Mouse (Mus musculus): ENCODE data around the gene Filip1l. TPM values are rescaled to one million over a fixed set of nuclear protein-coding genes. Genes with fewer than 3 reads are reported as not detected.

The Filip1l gene
- polyA plus RNA-seq, 1 experiment from 2014 or later: 2.2 TPM

DNA sequence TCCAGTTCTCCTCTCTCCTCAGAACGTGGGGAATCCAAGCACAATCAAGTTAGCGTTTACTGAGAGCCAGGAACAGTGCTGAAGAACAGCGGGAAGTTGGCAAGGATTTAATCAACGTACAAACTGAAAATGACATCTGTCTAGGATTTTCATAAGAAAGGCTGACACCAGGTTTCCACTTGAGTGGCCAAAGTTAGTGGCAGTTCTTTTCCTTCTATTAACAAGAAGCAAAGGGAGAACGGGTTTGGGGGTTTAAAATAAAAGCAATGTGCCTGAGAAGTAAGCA lies 12.3 kb upstream of the Filip1l start:
- Histone ChIP-seq H3K27me3 (ENCODE audit: control insufficient read depth, insufficient read depth, low read depth, low read length) (no peaks in the 10 kb centered on the region), H3K27ac (ENCODE audit: low read length) (no peak overlapping the region), H3K9ac (ENCODE audit: low read depth, low read length) (no peak overlapping the region), H3K4me1 (ENCODE audit: control insufficient read depth, insufficient read depth, low read length) (no peaks in the 10 kb centered on the region), H3K36me3 (ENCODE audit: control insufficient read depth, insufficient read depth, low read length) (no peaks in the 10 kb centered on the region), H3K4me3 (ENCODE audit: low read depth, low read length) (no peak overlapping the region), H3K9me3 (replicated peaks; ENCODE audit: control insufficient read depth, low read length, poor library complexity, severe bottlenecking) (no peaks in the 10 kb centered on the region), H3K4me2 (ENCODE audit: low read length) (no peak overlapping the region)
- 56% methylated on average over 5 of the region's 5 CpGs for WGBS
- ATAC-seq: no peak

DNA sequence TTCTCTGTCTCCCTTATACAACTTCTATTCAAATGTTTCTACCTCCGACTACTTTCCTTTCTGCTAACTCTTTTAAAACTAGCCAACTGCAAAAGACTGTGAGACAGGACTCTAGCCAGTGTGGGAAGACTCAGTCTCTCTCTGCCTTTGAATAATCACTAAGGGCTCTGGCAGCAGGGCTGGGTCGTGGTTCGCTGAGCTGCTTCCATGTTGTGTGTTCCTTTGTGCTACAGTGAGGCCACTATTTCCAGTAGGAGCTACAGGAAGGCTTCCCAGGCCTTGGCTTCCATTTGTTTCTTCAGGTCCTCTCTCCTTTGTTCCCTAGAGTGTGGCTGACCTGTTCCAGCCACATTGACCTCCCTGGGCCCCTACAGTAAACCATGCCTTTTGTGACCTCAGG lies 6.6 kb upstream of the Filip1l start:
- Histone ChIP-seq H3K36me3 (ENCODE audit: control insufficient read depth, insufficient read depth, low read length) (no peaks in the 10 kb centered on the region), H3K9ac (ENCODE audit: low read depth, low read length) (no peak overlapping the region), H3K4me2 (ENCODE audit: low read length) (no peak overlapping the region), H3K27ac (ENCODE audit: low read length) (no peak overlapping the region), H3K27me3 (ENCODE audit: control insufficient read depth, insufficient read depth, low read depth, low read length) (no peaks in the 10 kb centered on the region), H3K4me3 (ENCODE audit: low read depth, low read length) (no peak overlapping the region), H3K9me3 (replicated peaks; ENCODE audit: control insufficient read depth, low read length, poor library complexity, severe bottlenecking) (no peaks in the 10 kb centered on the region), H3K4me1 (ENCODE audit: control insufficient read depth, insufficient read depth, low read length) (no peaks in the 10 kb centered on the region)
- 67% methylated on average over 3 of the region's 3 CpGs for WGBS
- no peak for ATAC-seq

DNA sequence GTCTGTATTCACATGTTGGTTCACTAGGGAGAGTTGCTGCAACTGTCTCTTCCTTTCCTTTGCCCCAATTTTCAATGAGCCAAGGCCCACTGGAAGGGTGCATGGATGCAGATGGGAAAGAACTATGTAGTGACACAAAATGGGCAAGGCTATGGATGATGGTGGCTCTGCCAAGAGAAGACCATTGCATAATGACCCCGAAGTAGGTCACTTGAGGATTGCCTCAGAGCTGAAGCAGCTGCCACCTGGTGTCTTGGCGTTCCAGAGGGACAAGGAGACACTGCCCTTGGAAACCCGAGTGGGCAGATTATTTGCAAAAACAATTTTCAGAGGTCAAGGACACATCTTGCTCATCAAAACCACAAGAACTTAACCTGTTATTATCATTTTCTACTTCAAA lies 3.9 kb upstream of the Filip1l start:
- H3K27ac ChIP-seq (ENCODE audit: low read length): no peak overlapping the region
- ATAC-seq: no peak
- no peak overlapping the region for H3K9ac ChIP-seq (ENCODE audit: low read depth, low read length)
- H3K27me3 ChIP-seq (ENCODE audit: control insufficient read depth, insufficient read depth, low read depth, low read length): no peaks in the 10 kb centered on the region
- WGBS: 86% methylated on average over 3 of the region's 3 CpGs
- H3K4me2 ChIP-seq (ENCODE audit: low read length): no peak overlapping the region
- peaks cover 4% of the 10 kb centered on the region; the same call in 1 of the 2 replicates for H3K4me1 ChIP-seq (ENCODE audit: control insufficient read depth, insufficient read depth, low read length)
- H3K4me3 ChIP-seq (ENCODE audit: low read depth, low read length): no peak overlapping the region
- H3K36me3 ChIP-seq (ENCODE audit: control insufficient read depth, insufficient read depth, low read length): no peaks in the 10 kb centered on the region
- no peaks in the 10 kb centered on the region for H3K9me3 ChIP-seq (replicated peaks; ENCODE audit: control insufficient read depth, low read length, poor library complexity, severe bottlenecking)

DNA sequence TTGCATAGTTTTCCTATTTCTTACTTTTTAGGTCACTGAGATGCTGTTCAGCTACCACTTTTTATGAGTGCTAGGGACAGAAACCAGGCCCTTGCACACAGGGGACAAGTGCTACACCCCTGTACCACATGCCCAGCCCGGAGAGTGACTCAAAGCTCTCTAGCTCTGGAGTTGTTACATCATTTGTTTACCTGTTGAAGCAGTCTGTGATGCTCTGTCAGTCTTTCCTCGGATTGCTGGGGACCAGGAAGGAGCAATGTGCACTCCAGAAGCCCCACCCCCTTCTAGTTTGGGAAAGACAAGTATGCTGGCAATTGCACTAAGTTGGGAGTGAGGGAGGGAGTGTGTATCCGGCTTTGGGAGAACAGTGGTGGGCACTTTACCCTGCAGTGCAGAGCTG lies 3.2 kb upstream of the Filip1l start:
- H3K9ac ChIP-seq (ENCODE audit: low read depth, low read length): no peak overlapping the region
- no peaks in the 10 kb centered on the region for H3K9me3 ChIP-seq (replicated peaks; ENCODE audit: control insufficient read depth, low read length, poor library complexity, severe bottlenecking)
- H3K27me3 ChIP-seq (ENCODE audit: control insufficient read depth, insufficient read depth, low read depth, low read length): no peaks in the 10 kb centered on the region
- ATAC-seq: no peak
- peaks cover 4% of the 10 kb centered on the region; the same call in 1 of the 2 replicates for H3K4me1 ChIP-seq (ENCODE audit: control insufficient read depth, insufficient read depth, low read length)
- no peak overlapping the region for H3K4me2 ChIP-seq (ENCODE audit: low read length)
- no peaks in the 10 kb centered on the region for H3K36me3 ChIP-seq (ENCODE audit: control insufficient read depth, insufficient read depth, low read length)
- 77% methylated on average over 3 of the region's 3 CpGs for WGBS
- no peak overlapping the region for H3K27ac ChIP-seq (ENCODE audit: low read length)
- no peak overlapping the region for H3K4me3 ChIP-seq (ENCODE audit: low read depth, low read length)

DNA sequence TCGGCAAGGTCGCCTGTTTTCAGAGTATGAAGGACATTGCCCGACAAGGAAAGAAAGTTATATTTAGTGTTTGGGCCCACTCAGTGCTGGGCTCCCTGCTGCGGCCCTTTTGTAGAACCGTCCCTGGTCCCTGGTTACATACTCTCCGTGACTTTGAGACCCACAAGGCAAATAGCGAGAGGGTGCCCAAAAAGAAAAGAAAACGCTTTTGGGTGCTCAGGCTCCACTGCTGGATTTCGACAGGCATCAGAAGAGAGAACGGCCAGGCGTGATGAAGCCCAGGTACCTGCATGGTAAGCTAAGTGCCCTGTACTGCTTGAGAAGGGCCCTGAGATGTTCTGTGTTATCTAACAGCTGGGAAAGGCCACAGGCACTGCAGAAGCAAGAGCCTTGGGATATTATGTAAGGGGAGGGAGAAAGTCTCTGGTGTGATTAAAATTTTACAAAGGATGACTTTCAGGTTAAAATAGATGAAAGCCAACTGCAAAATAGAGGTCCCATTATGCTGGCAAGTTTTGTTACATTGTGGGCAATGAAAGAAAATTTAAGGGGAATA lies 351 bp downstream of the Filip1l start:
- WGBS: 87% methylated on average over 11 of the region's 11 CpGs

DNA sequence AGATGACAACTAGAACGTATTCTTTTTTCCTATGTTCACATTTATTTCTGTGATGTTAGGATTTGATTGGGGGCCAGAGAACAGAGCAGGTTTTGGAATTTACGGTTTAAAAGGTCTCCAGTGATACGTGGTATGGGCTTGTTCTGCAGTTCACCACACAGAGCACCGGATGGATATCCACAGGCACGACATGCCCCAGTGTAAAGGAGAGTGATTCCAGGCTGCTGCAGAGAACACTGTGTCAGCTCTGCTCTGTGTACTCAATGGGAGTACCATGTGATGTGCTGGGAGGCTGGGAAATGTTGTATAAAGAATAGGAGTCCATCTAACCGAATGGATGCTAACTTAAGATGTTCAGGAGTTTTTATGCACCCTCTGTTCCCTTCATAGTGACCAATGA lies 1.0 kb downstream of the Filip1l start:
- Histone ChIP-seq H3K27ac (ENCODE audit: low read length) (no peak overlapping the region), H3K9me3 (replicated peaks; ENCODE audit: control insufficient read depth, low read length, poor library complexity, severe bottlenecking) (no peaks in the 10 kb centered on the region), H3K9ac (ENCODE audit: low read depth, low read length) (no peak overlapping the region), H3K4me2 (ENCODE audit: low read length) (no peak overlapping the region), H3K4me1 (ENCODE audit: control insufficient read depth, insufficient read depth, low read length) (peaks cover 4% of the 10 kb centered on the region; the same call in 1 of the 2 replicates), H3K4me3 (ENCODE audit: low read depth, low read length) (no peak overlapping the region), H3K27me3 (ENCODE audit: control insufficient read depth, insufficient read depth, low read depth, low read length) (no peaks in the 10 kb centered on the region), H3K36me3 (ENCODE audit: control insufficient read depth, insufficient read depth, low read length) (no peaks in the 10 kb centered on the region)
- WGBS: 76% methylated on average over 6 of the region's 6 CpGs
- ATAC-seq: no peak

More for the DNA sequence above, 351 bp downstream of the Filip1l start:
- no peak overlapping the region for H3K27ac ChIP-seq (ENCODE audit: low read length)
- H3K9me3 ChIP-seq (replicated peaks; ENCODE audit: control insufficient read depth, low read length, poor library complexity, severe bottlenecking): no peaks in the 10 kb centered on the region
- H3K9ac ChIP-seq (ENCODE audit: low read depth, low read length): no peak overlapping the region
- H3K4me3 ChIP-seq (ENCODE audit: low read depth, low read length): no peak overlapping the region
- H3K4me1 ChIP-seq (ENCODE audit: control insufficient read depth, insufficient read depth, low read length): peaks cover 4% of the 10 kb centered on the region; the same call in 1 of the 2 replicates
- H3K36me3 ChIP-seq (ENCODE audit: control insufficient read depth, insufficient read depth, low read length): no peaks in the 10 kb centered on the region
- no peak overlapping the region for H3K4me2 ChIP-seq (ENCODE audit: low read length)
- no peaks in the 10 kb centered on the region for H3K27me3 ChIP-seq (ENCODE audit: control insufficient read depth, insufficient read depth, low read depth, low read length)
- ATAC-seq: no peak

DNA sequence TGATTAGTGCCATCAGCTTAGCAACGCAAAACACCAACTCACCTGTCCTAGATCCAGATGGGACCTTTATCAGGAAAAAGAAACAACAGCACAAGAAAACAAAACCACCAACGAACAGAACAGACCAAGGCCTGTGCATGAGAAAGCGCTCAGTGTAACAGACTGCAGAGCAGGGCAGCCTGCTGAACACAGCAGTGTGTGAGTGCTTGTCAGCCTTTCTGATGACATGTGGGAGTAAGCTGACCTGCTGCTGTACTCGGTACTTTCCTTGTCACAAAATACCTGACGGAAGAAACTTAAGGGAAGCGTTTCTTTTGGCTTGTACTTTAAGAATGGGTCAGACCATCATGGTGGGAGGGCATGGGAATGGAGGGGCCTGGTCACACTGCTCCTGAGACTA lies 3.6 kb downstream of the Filip1l start:
- no peak overlapping the region for H3K4me2 ChIP-seq (ENCODE audit: low read length)
- no peaks in the 10 kb centered on the region for H3K36me3 ChIP-seq (ENCODE audit: control insufficient read depth, insufficient read depth, low read length)
- H3K9ac ChIP-seq (ENCODE audit: low read depth, low read length): no peak overlapping the region
- H3K4me1 ChIP-seq (ENCODE audit: control insufficient read depth, insufficient read depth, low read length): peaks cover 4% of the 10 kb centered on the region; the same call in 1 of the 2 replicates
- no peaks in the 10 kb centered on the region for H3K27me3 ChIP-seq (ENCODE audit: control insufficient read depth, insufficient read depth, low read depth, low read length)
- ATAC-seq: no peak
- WGBS: 77% methylated on average over 6 of the region's 6 CpGs
- no peak overlapping the region for H3K4me3 ChIP-seq (ENCODE audit: low read depth, low read length)
- H3K9me3 ChIP-seq (replicated peaks; ENCODE audit: control insufficient read depth, low read length, poor library complexity, severe bottlenecking): no peaks in the 10 kb centered on the region
- no peak overlapping the region for H3K27ac ChIP-seq (ENCODE audit: low read length)

DNA sequence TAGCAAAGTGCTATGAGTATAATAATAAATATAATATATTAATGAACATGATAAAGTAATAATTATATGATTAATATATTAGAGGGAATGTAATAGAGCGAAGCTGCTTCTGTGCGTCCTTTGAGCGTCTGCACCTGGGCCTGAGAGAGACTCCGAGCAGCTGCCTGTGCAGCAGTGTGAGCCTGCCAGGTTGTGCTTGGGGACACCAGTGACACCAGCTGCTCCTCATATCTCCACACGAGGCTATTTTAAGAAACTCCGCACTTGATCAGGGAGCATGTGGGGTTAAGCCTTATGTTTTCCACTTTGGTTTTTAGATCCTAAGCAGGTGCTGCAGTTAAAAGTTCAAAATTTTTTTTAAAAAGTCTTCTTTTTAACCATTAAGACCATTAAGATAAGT lies 4.1 kb downstream of the Filip1l start:
- Histone ChIP-seq H3K4me2 (ENCODE audit: low read length) (no peak overlapping the region), H3K4me1 (ENCODE audit: control insufficient read depth, insufficient read depth, low read length) (peaks cover 4% of the 10 kb centered on the region; the same call in 1 of the 2 replicates), H3K36me3 (ENCODE audit: control insufficient read depth, insufficient read depth, low read length) (no peaks in the 10 kb centered on the region), H3K9me3 (replicated peaks; ENCODE audit: control insufficient read depth, low read length, poor library complexity, severe bottlenecking) (no peaks in the 10 kb centered on the region), H3K27me3 (ENCODE audit: control insufficient read depth, insufficient read depth, low read depth, low read length) (no peaks in the 10 kb centered on the region), H3K9ac (ENCODE audit: low read depth, low read length) (no peak overlapping the region), H3K27ac (ENCODE audit: low read length) (no peak overlapping the region), H3K4me3 (ENCODE audit: low read depth, low read length) (no peak overlapping the region)
- WGBS: 81% methylated on average over 6 of the region's 6 CpGs
- ATAC-seq: no peak

DNA sequence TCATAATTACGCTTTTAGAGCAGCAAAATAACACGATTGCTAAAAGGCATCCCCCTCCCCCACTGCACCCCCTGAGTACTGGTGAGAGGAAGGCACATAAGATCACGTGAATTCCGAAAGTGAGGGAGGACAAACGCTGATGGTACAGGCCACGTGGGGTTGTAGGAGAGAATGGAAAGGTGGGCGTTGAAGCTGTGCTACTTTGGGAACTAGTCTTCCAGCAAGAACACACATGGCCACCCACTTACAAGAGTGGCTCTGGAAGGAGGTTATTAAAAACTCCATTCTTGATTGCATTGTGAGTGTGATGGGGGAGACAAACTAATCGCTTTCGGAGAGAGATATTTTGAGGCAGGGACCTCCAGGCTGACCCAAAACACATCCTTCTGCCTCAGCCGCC lies 6.4 kb downstream of the Filip1l start:
- no peak overlapping the region for H3K9ac ChIP-seq (ENCODE audit: low read depth, low read length)
- WGBS: 89% methylated on average over 10 of the region's 10 CpGs

More for the DNA sequence above, 6.4 kb downstream of the Filip1l start:
- no peak for ATAC-seq
- H3K4me1 ChIP-seq (ENCODE audit: control insufficient read depth, insufficient read depth, low read length): peaks cover 3% of the 10 kb centered on the region; the same call in 1 of the 2 replicates
- H3K27me3 ChIP-seq (ENCODE audit: control insufficient read depth, insufficient read depth, low read depth, low read length): no peaks in the 10 kb centered on the region
- no peak overlapping the region for H3K27ac ChIP-seq (ENCODE audit: low read length)
- H3K4me2 ChIP-seq (ENCODE audit: low read length): no peak overlapping the region
- no peaks in the 10 kb centered on the region for H3K36me3 ChIP-seq (ENCODE audit: control insufficient read depth, insufficient read depth, low read length)
- H3K4me3 ChIP-seq (ENCODE audit: low read depth, low read length): no peak overlapping the region
- H3K9me3 ChIP-seq (replicated peaks; ENCODE audit: control insufficient read depth, low read length, poor library complexity, severe bottlenecking): no peaks in the 10 kb centered on the region
